Mouse (Mus musculus) brain, adult 2 months (tissue): Measurements from ENCODE around the gene Cabp5.

Experiments
- DNase-seq: peaks from one replicate; pipeline ENCODE4 v3.0.0; 2011; ENCODE audit warnings: low read depth, low spot score

The Cabp5 gene

DNA sequence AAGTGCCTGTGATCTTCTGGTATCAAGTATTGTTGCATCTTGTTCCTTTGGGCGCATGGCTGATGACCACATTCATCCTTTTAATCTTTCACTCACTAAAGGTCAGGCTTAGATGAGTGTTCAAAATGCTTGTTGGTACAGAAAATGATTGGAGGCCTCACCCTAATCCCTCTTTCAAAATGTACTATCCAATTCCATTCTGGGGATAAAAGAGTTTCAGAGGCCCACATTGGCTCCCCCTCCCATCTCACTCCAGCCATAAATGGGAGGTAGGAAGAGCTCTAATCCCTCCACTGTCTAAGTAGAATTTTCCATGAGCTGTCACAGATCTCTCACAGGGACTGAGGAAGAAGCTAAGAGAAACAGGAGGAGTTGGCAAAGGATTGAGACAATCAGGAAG lies at the start of gene Cabp5:
Cabp5 (plus strand) TSS at position 301 of the 400 bp plus-strand sequence.
- DNase-seq: no peak

DNA sequence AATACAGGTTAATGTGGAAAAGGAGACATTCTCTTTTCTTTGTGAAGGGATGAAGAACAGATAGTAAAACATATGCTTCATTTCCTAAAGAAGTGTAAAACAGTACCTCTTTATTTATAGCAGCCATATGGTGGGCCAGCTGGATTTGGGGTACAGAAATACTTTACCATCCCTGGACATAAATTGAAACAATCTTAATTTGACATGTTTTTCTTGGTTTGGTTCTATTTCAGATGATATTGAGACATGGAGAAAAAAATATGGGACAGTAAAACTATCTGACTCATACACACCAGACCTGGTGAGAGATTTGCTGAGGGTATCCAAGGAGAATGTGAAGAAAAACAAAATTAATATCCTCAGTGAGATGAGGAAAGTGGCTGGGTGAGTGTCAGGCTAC lies 42.0 kb upstream of the Cabp5 start:
- DNase-seq: peak; percentile 74

DNA sequence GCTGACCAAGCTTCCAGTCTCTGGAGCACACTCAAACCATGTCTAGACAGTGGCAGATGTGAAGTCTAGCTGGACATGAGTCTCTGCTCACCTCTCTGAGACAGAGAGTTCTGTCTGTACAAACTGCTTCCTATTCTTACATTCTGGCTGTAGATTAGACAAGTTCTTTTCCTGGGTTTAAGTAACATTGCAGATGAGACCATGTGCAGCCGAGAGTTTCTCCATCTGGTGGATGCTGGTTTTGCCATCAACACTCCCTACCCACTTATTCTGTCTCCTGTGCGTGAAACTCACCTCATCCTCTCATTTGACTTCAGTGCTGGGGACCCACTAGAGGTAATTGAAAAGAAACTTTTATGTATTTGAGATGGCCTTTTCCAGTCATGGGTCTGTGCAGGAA lies 17.3 kb upstream of the Cabp5 start:
- DNase-seq: peak; percentile 55

DNA sequence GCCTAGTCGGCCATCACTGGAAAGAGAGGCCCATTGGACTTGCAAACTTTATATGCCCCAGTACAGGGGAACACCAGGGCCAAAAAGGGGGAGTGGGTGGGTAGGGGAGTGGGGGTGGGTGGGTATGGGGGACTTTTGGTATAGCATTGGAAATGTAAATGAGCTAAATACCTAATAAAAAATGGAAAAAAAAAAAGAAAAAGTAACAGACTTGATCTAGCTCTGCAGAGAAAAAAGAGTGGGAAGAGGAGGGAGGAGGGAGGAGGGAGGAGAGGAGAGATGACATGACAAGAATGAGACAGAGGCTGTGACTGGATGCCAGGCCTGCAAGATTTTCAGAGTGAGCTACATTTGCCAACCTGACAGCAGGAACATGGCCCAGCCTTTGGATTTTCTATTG lies 52.6 kb downstream of the Cabp5 start, which contains the start of gene Bsph1:
Bsph1 (plus strand) TSS at position 301 of the 400 bp plus-strand sequence.
- DNase-seq: peak; percentile 43
